Mouse (Mus musculus): ENCODE data around the gene Ap2a1. TPM values are rescaled to one million over a fixed set of nuclear protein-coding genes. Genes with fewer than 3 reads are reported as not detected.
"Not testable (repeated sequence)": the region's sequence is repeated elsewhere in the genome, so short reads cannot be mapped to it uniquely, and the experiment has no call there.

Ap2a1 gene
- polyA plus RNA-seq, 1 experiment from 2014 or later: 63.7 TPM

DNA sequence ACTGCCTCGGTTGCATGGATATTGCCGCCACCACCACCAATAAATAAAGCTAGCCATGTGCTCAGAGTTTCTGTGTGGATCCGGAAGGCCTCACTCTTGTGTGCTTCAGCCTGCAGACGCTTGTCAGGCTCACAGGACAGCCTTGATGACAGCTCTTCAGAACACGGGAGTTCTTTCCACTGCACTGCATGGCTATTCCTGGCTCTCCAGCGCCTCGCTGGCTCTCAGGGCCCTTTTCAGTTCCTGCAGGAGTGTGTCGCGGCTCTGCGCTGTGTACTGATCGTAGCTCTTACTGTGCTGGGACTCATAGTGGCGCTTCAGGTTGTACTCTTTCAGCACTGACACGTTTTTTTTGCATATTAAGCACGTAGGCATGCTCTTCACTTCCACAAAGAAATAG, 51.5 kb downstream of the Ap2a1 start:
- H3K9ac ChIP-seq (ENCODE audit: low read length): no peak overlapping the region

DNA sequence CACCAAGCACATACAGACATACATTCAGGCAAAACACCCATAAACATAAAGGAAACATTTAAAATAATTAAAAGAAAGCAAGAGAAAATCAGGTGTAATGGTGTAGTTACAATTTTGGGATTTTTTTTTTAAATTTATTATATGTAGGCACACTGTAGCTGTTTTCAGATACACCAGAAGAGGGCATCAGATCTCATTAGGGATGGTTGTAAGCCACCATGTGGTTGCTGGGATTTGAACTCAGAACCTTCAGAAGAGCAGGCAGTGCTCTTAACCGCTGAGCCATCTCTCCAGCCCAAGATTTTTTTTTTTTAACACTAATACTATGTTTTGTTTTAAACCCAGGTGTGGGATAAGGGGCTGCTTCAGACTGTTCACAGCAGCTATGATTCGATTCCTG, 57.5 kb downstream of the Ap2a1 start:
- not testable (repeated sequence) for H3K4me2 ChIP-seq (ENCODE audit: low read depth, low read length); H3K27ac ChIP-seq (ENCODE audit: low read length); H3K9ac ChIP-seq (ENCODE audit: low read length); H3K4me3 ChIP-seq (ENCODE audit: low read length); ATAC-seq (ENCODE audit: low read depth); H3K27me3 ChIP-seq (ENCODE audit: control insufficient read depth, insufficient read depth, low read depth, low read length); H3K9me3 ChIP-seq (ENCODE audit: control insufficient read depth, low read length); H3K36me3 ChIP-seq (ENCODE audit: control insufficient read depth, insufficient read depth, low read length)
- H3K4me1 ChIP-seq (replicated peaks; ENCODE audit: control insufficient read depth, insufficient read depth, low read length): peaks cover 29% of the 10 kb centered on the region
- 83% methylated on average over 2 of the region's 2 CpGs for WGBS

More for the DNA sequence above, 51.5 kb downstream of the Ap2a1 start:
- H3K4me1 ChIP-seq (replicated peaks; ENCODE audit: control insufficient read depth, insufficient read depth, low read length): peaks cover 5% of the 10 kb centered on the region
- no peaks in the 10 kb centered on the region for H3K9me3 ChIP-seq (ENCODE audit: control insufficient read depth, low read length)
- no peak overlapping the region for H3K4me2 ChIP-seq (ENCODE audit: low read depth, low read length)
- no peak for ATAC-seq (ENCODE audit: low read depth)
- H3K27me3 ChIP-seq (ENCODE audit: control insufficient read depth, insufficient read depth, low read depth, low read length): no peaks in the 10 kb centered on the region
- WGBS: 84% methylated on average over 14 of the region's 14 CpGs
- no peak overlapping the region for H3K4me3 ChIP-seq (ENCODE audit: low read length)
- H3K36me3 ChIP-seq (ENCODE audit: control insufficient read depth, insufficient read depth, low read length): peaks cover 53% of the 10 kb centered on the region
- no peak overlapping the region for H3K27ac ChIP-seq (ENCODE audit: low read length)

- Histone ChIP-seq H3K9ac (ENCODE audit: low read length) (no peak overlapping the region), H3K4me2 (ENCODE audit: low read depth, low read length) (no peak overlapping the region), H3K27ac (ENCODE audit: low read length) (no peak overlapping the region), H3K4me1 (replicated peaks; ENCODE audit: control insufficient read depth, insufficient read depth, low read length) (peaks cover 35% of the 10 kb centered on the region), H3K4me3 (ENCODE audit: low read length) (no peak overlapping the region), H3K36me3 (ENCODE audit: control insufficient read depth, insufficient read depth, low read length) (no peaks in the 10 kb centered on the region), H3K9me3 (ENCODE audit: control insufficient read depth, low read length) (no peaks in the 10 kb centered on the region), H3K27me3 (ENCODE audit: control insufficient read depth, insufficient read depth, low read depth, low read length) (no peaks in the 10 kb centered on the region)
- WGBS: 82% methylated on average over 1 of the region's 1 CpGs
- ATAC-seq (ENCODE audit: low read depth): no peak
Observed at GRCm38 (mm10) chr7:44871181-44871580, 58.1 kb downstream of the Ap2a1 start.

- Histone ChIP-seq H3K4me3 (ENCODE audit: low read length) (peak overlapping the region; percentile 96), H3K36me3 (ENCODE audit: control insufficient read depth, insufficient read depth, low read length) (0 out of 2 replicates have a peak, but pooled peaks cover 2% of the 10 kb centered on the region), H3K27me3 (ENCODE audit: control insufficient read depth, insufficient read depth, low read depth, low read length) (no peaks in the 10 kb centered on the region), H3K9me3 (ENCODE audit: control insufficient read depth, low read length) (no peaks in the 10 kb centered on the region), H3K4me1 (replicated peaks; ENCODE audit: control insufficient read depth, insufficient read depth, low read length) (peaks cover 40% of the 10 kb centered on the region), H3K27ac (ENCODE audit: low read length) (peak overlapping the region; percentile 100), H3K9ac (ENCODE audit: low read length) (peak overlapping the region; percentile 100), H3K4me2 (ENCODE audit: low read depth, low read length) (peak overlapping the region; percentile 65)
- ATAC-seq (ENCODE audit: low read depth): no peak
- 80% methylated on average over 6 of the region's 6 CpGs for WGBS
Observed at GRCm38 (mm10) chr7:44870614-44871013, 58.7 kb downstream of the Ap2a1 start.

- Histone ChIP-seq H3K4me2 (ENCODE audit: low read depth, low read length) (peak within 1 kb of the TSS; percentile 65), H3K9ac (ENCODE audit: low read length) (peak within 1 kb of the TSS; percentile 100), H3K4me3 (ENCODE audit: low read length) (peak within 1 kb of the TSS; percentile 96), H3K4me1 (replicated peaks; ENCODE audit: control insufficient read depth, insufficient read depth, low read length) (peaks cover 47% of the 10 kb centered on the region), H3K27ac (ENCODE audit: low read length) (peak within 1 kb of the TSS; percentile 100), H3K27me3 (ENCODE audit: control insufficient read depth, insufficient read depth, low read depth, low read length) (no peaks in the 10 kb centered on the region), H3K36me3 (ENCODE audit: control insufficient read depth, insufficient read depth, low read length) (peaks cover 8% of the 10 kb centered on the region), H3K9me3 (ENCODE audit: control insufficient read depth, low read length) (no peaks in the 10 kb centered on the region)
- ATAC-seq (ENCODE audit: low read depth): peak; percentile 92
- WGBS: 2% methylated on average over 29 of the region's 29 CpGs
Observed at GRCm38 (mm10) chr7:44869697-44870528, 59.4 kb downstream of the Ap2a1 start, which contains the start of gene Ptov1. Gene Ptov1, minus strand, starts transcription at chr7:44869788.

GRCm38 (mm10) chr7:44868919-44869696, 60.2 kb downstream of the Ap2a1 start:
- under 1% methylated on average over 81 of the region's 108 CpGs for WGBS

DNA sequence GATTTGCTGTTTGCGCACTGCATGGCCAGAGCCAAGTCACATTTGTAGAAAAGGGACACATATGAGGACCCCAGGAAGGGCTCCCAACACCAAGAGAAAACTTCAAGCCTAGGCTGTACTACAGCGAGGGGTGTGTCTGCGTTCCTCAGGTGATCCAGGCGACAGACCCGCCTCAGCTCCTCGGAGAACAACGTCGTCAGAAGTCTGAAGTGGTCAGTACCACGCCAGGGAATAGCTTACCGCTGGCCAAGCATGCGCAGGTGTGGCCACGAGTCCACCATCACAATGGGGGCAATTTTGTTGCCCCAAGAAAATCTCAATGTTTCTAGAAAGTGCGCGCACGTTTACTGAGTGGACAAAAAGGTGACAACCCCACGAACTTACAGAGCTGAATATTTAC, 60.8 kb downstream of the Ap2a1 start:
- Histone ChIP-seq H3K9me3 (ENCODE audit: control insufficient read depth, low read length) (no peaks in the 10 kb centered on the region), H3K4me1 (replicated peaks; ENCODE audit: control insufficient read depth, insufficient read depth, low read length) (peaks cover 52% of the 10 kb centered on the region), H3K9ac (ENCODE audit: low read length) (peak overlapping the region; percentile 100), H3K36me3 (ENCODE audit: control insufficient read depth, insufficient read depth, low read length) (peaks cover 23% of the 10 kb centered on the region), H3K4me2 (ENCODE audit: low read depth, low read length) (peak overlapping the region; percentile 65), H3K27me3 (ENCODE audit: control insufficient read depth, insufficient read depth, low read depth, low read length) (no peaks in the 10 kb centered on the region), H3K27ac (ENCODE audit: low read length) (peak overlapping the region; percentile 100), H3K4me3 (ENCODE audit: low read length) (peak overlapping the region; percentile 96)
- peak; percentile 13; the same call in 1 of the 2 replicates for ATAC-seq (ENCODE audit: low read depth)
- 3% methylated on average over 16 of the region's 16 CpGs for WGBS

More at GRCm38 (mm10) chr7:44868919-44869696, 60.2 kb downstream of the Ap2a1 start:
- ATAC-seq (ENCODE audit: low read depth): peak; percentile 65
- no peaks in the 10 kb centered on the region for H3K9me3 ChIP-seq (ENCODE audit: control insufficient read depth, low read length)
- H3K4me1 ChIP-seq (replicated peaks; ENCODE audit: control insufficient read depth, insufficient read depth, low read length): peaks cover 52% of the 10 kb centered on the region
- peak overlapping the region; percentile 100 for H3K9ac ChIP-seq (ENCODE audit: low read length)
- H3K36me3 ChIP-seq (ENCODE audit: control insufficient read depth, insufficient read depth, low read length): peaks cover 16% of the 10 kb centered on the region
- no peaks in the 10 kb centered on the region for H3K27me3 ChIP-seq (ENCODE audit: control insufficient read depth, insufficient read depth, low read depth, low read length)
- peak overlapping the region; percentile 65 for H3K4me2 ChIP-seq (ENCODE audit: low read depth, low read length)
- H3K27ac ChIP-seq (ENCODE audit: low read length): peak overlapping the region; percentile 100
- peak overlapping the region; percentile 96 for H3K4me3 ChIP-seq (ENCODE audit: low read length)

- ATAC-seq (ENCODE audit: low read depth): no peak
- peak overlapping the region; percentile 65 for H3K4me2 ChIP-seq (ENCODE audit: low read depth, low read length)
- H3K4me1 ChIP-seq (replicated peaks; ENCODE audit: control insufficient read depth, insufficient read depth, low read length): peaks cover 47% of the 10 kb centered on the region
- H3K9me3 ChIP-seq (ENCODE audit: control insufficient read depth, low read length): no peaks in the 10 kb centered on the region
- peaks cover 29% of the 10 kb centered on the region for H3K36me3 ChIP-seq (ENCODE audit: control insufficient read depth, insufficient read depth, low read length)
- H3K27me3 ChIP-seq (ENCODE audit: control insufficient read depth, insufficient read depth, low read depth, low read length): no peaks in the 10 kb centered on the region
- H3K9ac ChIP-seq (ENCODE audit: low read length): peak overlapping the region; percentile 100
- H3K27ac ChIP-seq (ENCODE audit: low read length): peak overlapping the region; percentile 70
- 20% methylated on average over 9 of the region's 9 CpGs for WGBS
- peak overlapping the region; percentile 96 for H3K4me3 ChIP-seq (ENCODE audit: low read length)
Observed at GRCm38 (mm10) chr7:44867802-44868201, 61.5 kb downstream of the Ap2a1 start.
